Mouse (Mus musculus): ENCODE results near the gene Cttnbp2nl. TPM values are rescaled to one million over a fixed set of nuclear protein-coding genes. Genes with fewer than 3 reads are reported as not detected.

The Cttnbp2nl gene
- polyA plus RNA-seq, 1 experiment from 2014 or later, result 38.2 TPM

- Histone ChIP-seq H3K9ac (ENCODE audit: low read length) (no peak overlapping the region), H3K4me2 (ENCODE audit: low read depth, low read length) (no peak overlapping the region), H3K27me3 (ENCODE audit: control insufficient read depth, insufficient read depth, low read depth, low read length) (peaks cover 6% of the 10 kb centered on the region), H3K9me3 (ENCODE audit: control insufficient read depth, low read length) (no peaks in the 10 kb centered on the region), H3K27ac (ENCODE audit: low read length) (no peak overlapping the region), H3K4me3 (ENCODE audit: low read length) (no peak overlapping the region), H3K36me3 (ENCODE audit: control insufficient read depth, insufficient read depth, low read length) (no peaks in the 10 kb centered on the region), H3K4me1 (replicated peaks; ENCODE audit: control insufficient read depth, insufficient read depth, low read length) (no peaks in the 10 kb centered on the region)
- ATAC-seq (ENCODE audit: low read depth), result no peak
- 76% methylated on average over 3 of the region's 3 CpGs for WGBS
Observed at GRCm38 (mm10) chr3:105061496-105061895, 8.6 kb upstream of the Cttnbp2nl start.

- Histone ChIP-seq H3K4me1 (replicated peaks; ENCODE audit: control insufficient read depth, insufficient read depth, low read length) (no peaks in the 10 kb centered on the region), H3K36me3 (ENCODE audit: control insufficient read depth, insufficient read depth, low read length) (no peaks in the 10 kb centered on the region), H3K9ac (ENCODE audit: low read length) (no peak overlapping the region), H3K27me3 (ENCODE audit: control insufficient read depth, insufficient read depth, low read depth, low read length) (peaks cover 6% of the 10 kb centered on the region), H3K27ac (ENCODE audit: low read length) (no peak overlapping the region), H3K4me3 (ENCODE audit: low read length) (no peak overlapping the region), H3K4me2 (ENCODE audit: low read depth, low read length) (no peak overlapping the region), H3K9me3 (ENCODE audit: control insufficient read depth, low read length) (no peaks in the 10 kb centered on the region)
- no peak for ATAC-seq (ENCODE audit: low read depth)
- WGBS, result 74% methylated on average over 6 of the region's 6 CpGs
Observed at GRCm38 (mm10) chr3:105060992-105061391, 8.0 kb upstream of the Cttnbp2nl start.

GRCm38 (mm10) chr3:105059911-105060310 lies 7.0 kb upstream of the Cttnbp2nl start:
- WGBS, result 46% methylated on average over 7 of the region's 7 CpGs
- ATAC-seq (ENCODE audit: low read depth), result no peak
- H3K4me2 ChIP-seq (ENCODE audit: low read depth, low read length), result no peak overlapping the region

GRCm38 (mm10) chr3:105058627-105059513 lies 5.9 kb upstream of the Cttnbp2nl start:
- Histone ChIP-seq H3K9ac (ENCODE audit: low read length) (peak overlapping the region; percentile 66), H3K27ac (ENCODE audit: low read length) (no peak overlapping the region), H3K4me1 (replicated peaks; ENCODE audit: control insufficient read depth, insufficient read depth, low read length) (peaks cover 3% of the 10 kb centered on the region; the same call in 1 of the 2 replicates), H3K4me2 (ENCODE audit: low read depth, low read length) (peak overlapping the region; percentile 62), H3K27me3 (ENCODE audit: control insufficient read depth, insufficient read depth, low read depth, low read length) (peaks cover 6% of the 10 kb centered on the region), H3K9me3 (ENCODE audit: control insufficient read depth, low read length) (no peaks in the 10 kb centered on the region), H3K4me3 (ENCODE audit: low read length) (peak overlapping the region; percentile 40), H3K36me3 (ENCODE audit: control insufficient read depth, insufficient read depth, low read length) (no peaks in the 10 kb centered on the region)
- ATAC-seq (ENCODE audit: low read depth), result peak; percentile 42
- WGBS, result 11% methylated on average over 25 of the region's 25 CpGs

More at GRCm38 (mm10) chr3:105059911-105060310, 7.0 kb upstream of the Cttnbp2nl start:
- H3K27me3 ChIP-seq (ENCODE audit: control insufficient read depth, insufficient read depth, low read depth, low read length), result peaks cover 6% of the 10 kb centered on the region
- no peaks in the 10 kb centered on the region for H3K9me3 ChIP-seq (ENCODE audit: control insufficient read depth, low read length)
- no peak overlapping the region for H3K27ac ChIP-seq (ENCODE audit: low read length)
- no peak overlapping the region for H3K4me3 ChIP-seq (ENCODE audit: low read length)
- H3K4me1 ChIP-seq (replicated peaks; ENCODE audit: control insufficient read depth, insufficient read depth, low read length), result no peaks in the 10 kb centered on the region; the same call in 1 of the 2 replicates
- no peak overlapping the region for H3K9ac ChIP-seq (ENCODE audit: low read length)
- H3K36me3 ChIP-seq (ENCODE audit: control insufficient read depth, insufficient read depth, low read length), result no peaks in the 10 kb centered on the region

- peaks cover 6% of the 10 kb centered on the region for H3K27me3 ChIP-seq (ENCODE audit: control insufficient read depth, insufficient read depth, low read depth, low read length)
- no peak overlapping the region for H3K4me2 ChIP-seq (ENCODE audit: low read depth, low read length)
- H3K9me3 ChIP-seq (ENCODE audit: control insufficient read depth, low read length), result no peaks in the 10 kb centered on the region
- H3K36me3 ChIP-seq (ENCODE audit: control insufficient read depth, insufficient read depth, low read length), result no peaks in the 10 kb centered on the region
- H3K27ac ChIP-seq (ENCODE audit: low read length), result peak overlapping the region; percentile 30; the same call in 1 of the 2 replicates
- ATAC-seq (ENCODE audit: low read depth), result no peak
- 58% methylated on average over 4 of the region's 4 CpGs for WGBS
- H3K9ac ChIP-seq (ENCODE audit: low read length), result no peak overlapping the region
- H3K4me1 ChIP-seq (replicated peaks; ENCODE audit: control insufficient read depth, insufficient read depth, low read length), result peaks cover 18% of the 10 kb centered on the region
- no peak overlapping the region for H3K4me3 ChIP-seq (ENCODE audit: low read length)
Observed at GRCm38 (mm10) chr3:105055666-105056065, 2.7 kb upstream of the Cttnbp2nl start.

- Histone ChIP-seq H3K27ac (ENCODE audit: low read length) (peak overlapping the region; percentile 94), H3K9me3 (ENCODE audit: control insufficient read depth, low read length) (no peaks in the 10 kb centered on the region), H3K36me3 (ENCODE audit: control insufficient read depth, insufficient read depth, low read length) (no peaks in the 10 kb centered on the region), H3K27me3 (ENCODE audit: control insufficient read depth, insufficient read depth, low read depth, low read length) (peaks cover 6% of the 10 kb centered on the region), H3K4me2 (ENCODE audit: low read depth, low read length) (peak overlapping the region; percentile 79; the same call in 1 of the 2 replicates), H3K9ac (ENCODE audit: low read length) (no peak overlapping the region), H3K4me1 (replicated peaks; ENCODE audit: control insufficient read depth, insufficient read depth, low read length) (peaks cover 21% of the 10 kb centered on the region), H3K4me3 (ENCODE audit: low read length) (no peak overlapping the region)
- ATAC-seq (ENCODE audit: low read depth), result peak; percentile 29
- WGBS, result 27% methylated on average over 7 of the region's 7 CpGs
Observed at GRCm38 (mm10) chr3:105054952-105055351, 2.0 kb upstream of the Cttnbp2nl start.

GRCm38 (mm10) chr3:105053698-105054001 lies 704 bp upstream of the Cttnbp2nl start:
- Histone ChIP-seq H3K27me3 (ENCODE audit: control insufficient read depth, insufficient read depth, low read depth, low read length) (no peaks in the 10 kb centered on the region), H3K36me3 (ENCODE audit: control insufficient read depth, insufficient read depth, low read length) (no peaks in the 10 kb centered on the region), H3K4me3 (ENCODE audit: low read length) (peak overlapping the region; percentile 81), H3K9me3 (ENCODE audit: control insufficient read depth, low read length) (no peaks in the 10 kb centered on the region), H3K4me2 (ENCODE audit: low read depth, low read length) (peak overlapping the region; percentile 79), H3K27ac (ENCODE audit: low read length) (peak overlapping the region; percentile 94), H3K9ac (ENCODE audit: low read length) (peak overlapping the region; percentile 68), H3K4me1 (replicated peaks; ENCODE audit: control insufficient read depth, insufficient read depth, low read length) (peaks cover 26% of the 10 kb centered on the region)
- WGBS, result 38% methylated on average over 4 of the region's 4 CpGs
- ATAC-seq (ENCODE audit: low read depth), result peak; percentile 27; the same call in 1 of the 2 replicates

- Histone ChIP-seq H3K9ac (ENCODE audit: low read length) (peak overlapping the region; percentile 84), H3K4me3 (ENCODE audit: low read length) (peak overlapping the region; percentile 81)
Observed at GRCm38 (mm10) chr3:105052171-105052936, 592 bp downstream of the Cttnbp2nl start.

GRCm38 (mm10) chr3:105051103-105051502 lies 1.8 kb downstream of the Cttnbp2nl start:
- no peak for ATAC-seq (ENCODE audit: low read depth)
- Histone ChIP-seq H3K4me3 (ENCODE audit: low read length) (peak overlapping the region; percentile 81), H3K27me3 (ENCODE audit: control insufficient read depth, insufficient read depth, low read depth, low read length) (no peaks in the 10 kb centered on the region), H3K4me1 (replicated peaks; ENCODE audit: control insufficient read depth, insufficient read depth, low read length) (peaks cover 48% of the 10 kb centered on the region), H3K27ac (ENCODE audit: low read length) (peak overlapping the region; percentile 70), H3K9ac (ENCODE audit: low read length) (peak overlapping the region; percentile 84), H3K9me3 (ENCODE audit: control insufficient read depth, low read length) (no peaks in the 10 kb centered on the region), H3K36me3 (ENCODE audit: control insufficient read depth, insufficient read depth, low read length) (no peaks in the 10 kb centered on the region), H3K4me2 (ENCODE audit: low read depth, low read length) (peak overlapping the region; percentile 77)
- 22% methylated on average over 2 of the region's 2 CpGs for WGBS

More at GRCm38 (mm10) chr3:105052171-105052936, 592 bp downstream of the Cttnbp2nl start:
- H3K4me1 ChIP-seq (replicated peaks; ENCODE audit: control insufficient read depth, insufficient read depth, low read length), result peaks cover 39% of the 10 kb centered on the region
- WGBS, result under 1% methylated on average over 37 of the region's 37 CpGs
- H3K4me2 ChIP-seq (ENCODE audit: low read depth, low read length), result peak overlapping the region; percentile 77
- no peaks in the 10 kb centered on the region for H3K27me3 ChIP-seq (ENCODE audit: control insufficient read depth, insufficient read depth, low read depth, low read length)
- peak overlapping the region; percentile 70 for H3K27ac ChIP-seq (ENCODE audit: low read length)
- H3K9me3 ChIP-seq (ENCODE audit: control insufficient read depth, low read length), result no peaks in the 10 kb centered on the region
- no peaks in the 10 kb centered on the region for H3K36me3 ChIP-seq (ENCODE audit: control insufficient read depth, insufficient read depth, low read length)
- peak; percentile 52 for ATAC-seq (ENCODE audit: low read depth)
